Mouse (Mus musculus) neural tube, embryonic 12.5 days (tissue): Measurements from ENCODE around the gene Becn1. TPM values are rescaled to one million over a fixed set of nuclear protein-coding genes. Genes with fewer than 3 reads are reported as not detected.

Experiments
- ATAC-seq: fragments of 200-750 bp; cut with Nextera tagmentation; 2 replicates; pipeline ENCODE4 v1.8.0; 2017; ENCODE audit warnings: low read depth, mild to moderate bottlenecking, moderate TSS enrichment, moderate library complexity; ENCODE audit not compliant: low FRiP score
- H3K27ac ChIP-seq: fragments of 300-500 bp; sonication (generic); 2 replicates; pipeline ENCODE4 v1.5.1; 2016
- H3K27me3 ChIP-seq: fragments of 300-500 bp; sonication (generic); replicated peaks from 2 replicates; pipeline ENCODE4 v1.6.1; 2016; ENCODE audit warnings: mild to moderate bottlenecking
- H3K36me3 ChIP-seq: fragments of 300-500 bp; sonication (generic); 2 replicates; pipeline ENCODE4 v1.6.1; 2016; ENCODE audit warnings: mild to moderate bottlenecking
- H3K4me1 ChIP-seq: fragments of 300-500 bp; sonication (generic); 2 replicates; pipeline ENCODE4 v1.6.1; 2016
- H3K4me2 ChIP-seq: fragments of 300-500 bp; sonication (generic); replicated peaks from 2 replicates; pipeline ENCODE4 v1.6.1; 2016; ENCODE audit warnings: mild to moderate bottlenecking
- H3K4me3 ChIP-seq: fragments of 300-500 bp; sonication (generic); 2 replicates; pipeline ENCODE4 v1.5.1; 2016
- H3K9ac ChIP-seq: fragments of 300-500 bp; sonication (generic); 2 replicates; pipeline ENCODE4 v1.6.1; 2016; ENCODE audit warnings: mild to moderate bottlenecking
- H3K9me3 ChIP-seq: fragments of 300-500 bp; sonication (generic); 2 replicates; pipeline ENCODE4 v1.6.1; 2016; ENCODE audit warnings: mild to moderate bottlenecking
- WGBS: fragments of 180-500 bp; shearing (Covaris S2); methylation state at CpG from one replicate; pipeline ENCODE4 v1.1.7; 2016; 5-methylcytosine and 5-hydroxymethylcytosine counted together
- polyA plus RNA-seq: library from polyadenylated mRNA; unstranded; fragments of >200 nt; fragmentation: Nextera tagmentation; extraction: Ambion mirVana; gene quantifications from 2 replicates; pipeline ENCODE4 v1.2.1, GENCODE M21; 2016

The Becn1 gene
- polyA plus RNA-seq, 1 experiment from 2014 or later, result 174 TPM

- H3K27ac ChIP-seq, result no peak overlapping the region
- 0 out of 2 replicates have a peak, but pooled peaks cover 6% of the 10 kb centered on the region for H3K36me3 ChIP-seq
- no peaks in the 10 kb centered on the region for H3K27me3 ChIP-seq
- H3K9me3 ChIP-seq, result no peaks in the 10 kb centered on the region
- peaks cover 24% of the 10 kb centered on the region for H3K4me1 ChIP-seq
- ATAC-seq, result no peak
- H3K4me3 ChIP-seq, result peak overlapping the region; percentile 73
- H3K9ac ChIP-seq, result peak overlapping the region; percentile 73
- WGBS, result 65% methylated on average over 12 of the region's 12 CpGs
- H3K4me2 ChIP-seq, result peak overlapping the region; percentile 93
Measured at GRCm38 (mm10) chr11:101277381-101278222, 24.5 kb downstream of the Becn1 start.

GRCm38 (mm10) chr11:101276319-101277070 lies 25.6 kb downstream of the Becn1 start:
- peak overlapping the region; percentile 93 for H3K4me2 ChIP-seq
- 29% methylated on average over 27 of the region's 27 CpGs for WGBS
- peak overlapping the region; percentile 40 for H3K9ac ChIP-seq
- H3K4me1 ChIP-seq, result peaks cover 24% of the 10 kb centered on the region
- H3K27me3 ChIP-seq, result no peaks in the 10 kb centered on the region
- H3K9me3 ChIP-seq, result no peaks in the 10 kb centered on the region
- 0 out of 2 replicates have a peak overlapping the region, but pooled peaks have one; percentile 1 for H3K4me3 ChIP-seq
- no peak for ATAC-seq
- H3K27ac ChIP-seq, result no peak overlapping the region
- 0 out of 2 replicates have a peak, but pooled peaks cover 6% of the 10 kb centered on the region for H3K36me3 ChIP-seq

- 74% methylated on average over 4 of the region's 4 CpGs for WGBS
- peaks cover 24% of the 10 kb centered on the region for H3K4me1 ChIP-seq
- no peaks in the 10 kb centered on the region for H3K9me3 ChIP-seq
- H3K27ac ChIP-seq, result no peak overlapping the region
- no peak overlapping the region for H3K9ac ChIP-seq
- 0 out of 2 replicates have a peak, but pooled peaks cover 6% of the 10 kb centered on the region for H3K36me3 ChIP-seq
- ATAC-seq, result no peak
- no peak overlapping the region for H3K4me3 ChIP-seq
- H3K4me2 ChIP-seq, result no peak overlapping the region
- no peaks in the 10 kb centered on the region for H3K27me3 ChIP-seq
Measured at GRCm38 (mm10) chr11:101275309-101275708, 26.8 kb downstream of the Becn1 start.

- Histone ChIP-seq H3K9ac (no peak overlapping the region), H3K4me3 (no peak overlapping the region), H3K4me2 (no peak overlapping the region), H3K4me1 (peaks cover 15% of the 10 kb centered on the region), H3K9me3 (no peaks in the 10 kb centered on the region), H3K27me3 (peaks cover 12% of the 10 kb centered on the region; the same call in 1 of the 2 replicates), H3K36me3 (0 out of 2 replicates have a peak, but pooled peaks cover 6% of the 10 kb centered on the region), H3K27ac (no peak overlapping the region)
- 86% methylated on average over 3 of the region's 3 CpGs for WGBS
- ATAC-seq, result no peak
Measured at GRCm38 (mm10) chr11:101272446-101272845, 29.6 kb downstream of the Becn1 start.

GRCm38 (mm10) chr11:101269577-101270116 lies 32.4 kb downstream of the Becn1 start:
- ATAC-seq, result no peak

GRCm38 (mm10) chr11:101265906-101266305 lies 36.2 kb downstream of the Becn1 start:
- H3K4me1 ChIP-seq, result peaks cover 33% of the 10 kb centered on the region
- H3K27me3 ChIP-seq, result peaks cover 69% of the 10 kb centered on the region

More at GRCm38 (mm10) chr11:101269577-101270116, 32.4 kb downstream of the Becn1 start:
- no peak overlapping the region for H3K9ac ChIP-seq
- no peak overlapping the region for H3K27ac ChIP-seq
- peaks cover 7% of the 10 kb centered on the region for H3K4me1 ChIP-seq
- no peaks in the 10 kb centered on the region for H3K36me3 ChIP-seq
- peaks cover 33% of the 10 kb centered on the region for H3K27me3 ChIP-seq
- H3K4me2 ChIP-seq, result no peak overlapping the region
- no peak overlapping the region for H3K4me3 ChIP-seq
- WGBS, result 38% methylated on average over 10 of the region's 10 CpGs
- H3K9me3 ChIP-seq, result no peaks in the 10 kb centered on the region

GRCm38 (mm10) chr11:101264954-101265471 lies 37.1 kb downstream of the Becn1 start:
- Histone ChIP-seq H3K36me3 (no peaks in the 10 kb centered on the region), H3K9me3 (no peaks in the 10 kb centered on the region), H3K4me1 (peaks cover 42% of the 10 kb centered on the region), H3K9ac (peak overlapping the region; percentile 22; the same call in 1 of the 2 replicates), H3K4me3 (peak overlapping the region; percentile 27), H3K27me3 (peaks cover 71% of the 10 kb centered on the region), H3K27ac (no peak overlapping the region), H3K4me2 (peak overlapping the region; percentile 61)
- 2% methylated on average over 31 of the region's 31 CpGs for WGBS
- no peak for ATAC-seq

More at GRCm38 (mm10) chr11:101265906-101266305, 36.2 kb downstream of the Becn1 start:
- Histone ChIP-seq H3K9ac (no peak overlapping the region), H3K36me3 (no peaks in the 10 kb centered on the region), H3K9me3 (no peaks in the 10 kb centered on the region), H3K4me2 (no peak overlapping the region), H3K27ac (no peak overlapping the region), H3K4me3 (no peak overlapping the region)
- no peak for ATAC-seq
- WGBS, result 31% methylated on average over 6 of the region's 6 CpGs

GRCm38 (mm10) chr11:101263989-101264280 lies 38.2 kb downstream of the Becn1 start:
- no peak overlapping the region for H3K4me3 ChIP-seq
- no peak overlapping the region for H3K27ac ChIP-seq
- H3K36me3 ChIP-seq, result no peaks in the 10 kb centered on the region; the same call in 1 of the 2 replicates
- peaks cover 53% of the 10 kb centered on the region for H3K4me1 ChIP-seq
- WGBS, result 5% methylated on average over 3 of the region's 3 CpGs
- no peak overlapping the region for H3K9ac ChIP-seq
- ATAC-seq, result no peak
- peaks cover 69% of the 10 kb centered on the region for H3K27me3 ChIP-seq
- no peaks in the 10 kb centered on the region for H3K9me3 ChIP-seq
- H3K4me2 ChIP-seq, result peak overlapping the region; percentile 95; the same call in 1 of the 2 replicates

GRCm38 (mm10) chr11:101263138-101263988 lies 38.7 kb downstream of the Becn1 start:
- Histone ChIP-seq H3K4me2 (peak overlapping the region; percentile 95), H3K4me3 (no peak overlapping the region), H3K9ac (no peak overlapping the region), H3K9me3 (no peaks in the 10 kb centered on the region), H3K4me1 (peaks cover 58% of the 10 kb centered on the region), H3K36me3 (peaks cover 4% of the 10 kb centered on the region; the same call in 1 of the 2 replicates), H3K27me3 (peaks cover 64% of the 10 kb centered on the region), H3K27ac (no peak overlapping the region)
- 3% methylated on average over 32 of the region's 32 CpGs for WGBS
- ATAC-seq, result no peak

- Histone ChIP-seq H3K9me3 (no peaks in the 10 kb centered on the region), H3K27me3 (peaks cover 59% of the 10 kb centered on the region), H3K36me3 (peaks cover 4% of the 10 kb centered on the region; the same call in 1 of the 2 replicates), H3K4me3 (peak overlapping the region; percentile 45), H3K4me1 (peaks cover 58% of the 10 kb centered on the region), H3K27ac (no peak overlapping the region), H3K9ac (no peak overlapping the region), H3K4me2 (peak overlapping the region; percentile 95)
- no peak for ATAC-seq
- WGBS, result 1% methylated on average over 24 of the region's 24 CpGs
Measured at GRCm38 (mm10) chr11:101262272-101262967, 39.7 kb downstream of the Becn1 start.
